Mouse (Mus musculus): ENCODE data around the gene Nrxn2. TPM values are rescaled to one million over a fixed set of nuclear protein-coding genes. Genes with fewer than 3 reads are reported as not detected.

Nrxn2 gene
- total and polyA plus RNA-seq, 2 experiments from 2014 or later, result 49.4 to 256 TPM

- H3K36me3 ChIP-seq (ENCODE audit: insufficient read depth), result peaks cover 4% of the 10 kb centered on the region
- H3K9ac ChIP-seq, result no peak overlapping the region
- H3K4me3 ChIP-seq (ENCODE audit: low read depth, low read length), result no peak overlapping the region
- H3K4me1 ChIP-seq (ENCODE audit: insufficient read depth), result peaks cover 3% of the 10 kb centered on the region; the same call in 1 of the 2 replicates
- no peak for TF ChIP-seq CTCF (IDR thresholded peaks at IDR 0.05; ENCODE audit: low read depth)
- no peaks in the 10 kb centered on the region for H3K9me3 ChIP-seq (ENCODE audit: low read length)
- no peaks in the 10 kb centered on the region for H3K27me3 ChIP-seq (ENCODE audit: insufficient read depth, low read length)
- DNase-seq (no peak), ATAC-seq (peak; percentile 53)
- peak overlapping the region; percentile 50 for H3K27ac ChIP-seq (ENCODE audit: low read depth, low read length)
- no peak overlapping the region for H3K4me2 ChIP-seq (ENCODE audit: low read depth)
- 29% methylated on average over 5 of the region's 5 CpGs for WGBS
These were observed 46.6 kb downstream of the Nrxn2 start for GRCm38 (mm10) chr19:6465090-6465489.

GRCm38 (mm10) chr19:6466945-6467344 lies 48.4 kb downstream of the Nrxn2 start:
- no peak for ATAC-seq
- Histone ChIP-seq H3K9ac (no peak overlapping the region), H3K4me2 (ENCODE audit: low read depth) (no peak overlapping the region), H3K27ac (ENCODE audit: low read depth, low read length) (no peak overlapping the region), H3K9me3 (ENCODE audit: low read length) (no peaks in the 10 kb centered on the region), H3K36me3 (ENCODE audit: insufficient read depth) (peaks cover 7% of the 10 kb centered on the region; the same call in 1 of the 2 replicates), H3K4me1 (ENCODE audit: insufficient read depth) (peaks cover 3% of the 10 kb centered on the region; the same call in 1 of the 2 replicates), H3K27me3 (ENCODE audit: insufficient read depth, low read length) (no peaks in the 10 kb centered on the region), H3K4me3 (ENCODE audit: low read depth, low read length) (no peak overlapping the region)
- DNase-seq, result no peak
- TF ChIP-seq CTCF (IDR thresholded peaks at IDR 0.05; ENCODE audit: low read depth), result peak; percentile 32; the same call in 1 of the 2 replicates
- WGBS, result 78% methylated on average over 3 of the region's 3 CpGs

- Histone ChIP-seq H3K9me3 (ENCODE audit: low read length) (no peaks in the 10 kb centered on the region), H3K27me3 (ENCODE audit: insufficient read depth, low read length) (no peaks in the 10 kb centered on the region), H3K4me3 (ENCODE audit: low read depth, low read length) (no peak overlapping the region), H3K36me3 (ENCODE audit: insufficient read depth) (peaks cover 13% of the 10 kb centered on the region; the same call in 1 of the 2 replicates), H3K4me2 (ENCODE audit: low read depth) (no peak overlapping the region), H3K4me1 (ENCODE audit: insufficient read depth) (peaks cover 3% of the 10 kb centered on the region; the same call in 1 of the 2 replicates), H3K9ac (no peak overlapping the region), H3K27ac (ENCODE audit: low read depth, low read length) (no peak overlapping the region)
- DNase-seq, result no peak
- no peak for ATAC-seq
- 87% methylated on average over 15 of the region's 15 CpGs for WGBS
- no peak for TF ChIP-seq CTCF (IDR thresholded peaks at IDR 0.05; ENCODE audit: low read depth)
These were observed 48.9 kb downstream of the Nrxn2 start for GRCm38 (mm10) chr19:6467374-6467979.

DNA sequence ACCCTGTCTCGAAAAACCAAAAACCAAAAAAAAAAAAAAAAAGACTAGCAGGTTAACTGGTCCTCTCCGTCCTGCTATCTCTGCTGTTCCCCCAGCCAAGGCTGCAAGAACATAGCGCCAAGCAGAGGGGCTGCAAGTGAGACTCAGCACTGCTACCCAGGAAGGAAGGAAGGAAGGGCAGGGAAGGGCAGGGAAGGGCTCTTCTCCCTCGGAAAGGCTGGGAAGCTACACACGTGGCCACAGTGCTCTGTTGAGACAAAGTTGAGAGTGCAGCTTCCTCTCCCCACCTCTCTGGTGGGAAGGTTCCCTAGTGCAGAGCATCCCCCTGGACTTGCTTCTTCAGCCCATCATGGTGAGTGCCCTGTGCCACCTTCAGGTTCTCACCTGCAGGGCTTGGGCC lies 53.1 kb downstream of the Nrxn2 start:
- H3K27me3 ChIP-seq (ENCODE audit: insufficient read depth, low read length), result no peaks in the 10 kb centered on the region
- no peak overlapping the region for H3K27ac ChIP-seq (ENCODE audit: low read depth, low read length)
- no peak overlapping the region for H3K4me2 ChIP-seq (ENCODE audit: low read depth)
- no peaks in the 10 kb centered on the region for H3K4me1 ChIP-seq (ENCODE audit: insufficient read depth)
- no peak overlapping the region for H3K4me3 ChIP-seq (ENCODE audit: low read depth, low read length)
- H3K36me3 ChIP-seq (ENCODE audit: insufficient read depth), result peaks cover 44% of the 10 kb centered on the region
- WGBS, result 78% methylated on average over 4 of the region's 5 CpGs
- TF ChIP-seq CTCF (IDR thresholded peaks at IDR 0.05; ENCODE audit: low read depth), result no peak
- DNase-seq (no peak), ATAC-seq (no peak)
- no peak overlapping the region for H3K9ac ChIP-seq
- no peaks in the 10 kb centered on the region for H3K9me3 ChIP-seq (ENCODE audit: low read length)

- H3K4me2 ChIP-seq (ENCODE audit: low read depth), result no peak overlapping the region
- DNase-seq (no peak), ATAC-seq (no peak)
- no peak overlapping the region for H3K9ac ChIP-seq
- no peak for TF ChIP-seq CTCF (IDR thresholded peaks at IDR 0.05; ENCODE audit: low read depth)
- H3K4me1 ChIP-seq (ENCODE audit: insufficient read depth), result no peaks in the 10 kb centered on the region
- H3K27me3 ChIP-seq (ENCODE audit: insufficient read depth, low read length), result no peaks in the 10 kb centered on the region
- no peaks in the 10 kb centered on the region for H3K9me3 ChIP-seq (ENCODE audit: low read length)
- no peak overlapping the region for H3K4me3 ChIP-seq (ENCODE audit: low read depth, low read length)
- H3K27ac ChIP-seq (ENCODE audit: low read depth, low read length), result no peak overlapping the region
- 91% methylated on average over 9 of the region's 9 CpGs for WGBS
- peaks cover 53% of the 10 kb centered on the region for H3K36me3 ChIP-seq (ENCODE audit: insufficient read depth)
These were observed 54.3 kb downstream of the Nrxn2 start for GRCm38 (mm10) chr19:6472821-6473220.

GRCm38 (mm10) chr19:6474706-6475105 lies 56.2 kb downstream of the Nrxn2 start:
- no peaks in the 10 kb centered on the region for H3K4me1 ChIP-seq (ENCODE audit: insufficient read depth)
- H3K9me3 ChIP-seq (ENCODE audit: low read length), result no peaks in the 10 kb centered on the region
- H3K4me3 ChIP-seq (ENCODE audit: low read depth, low read length), result no peak overlapping the region
- no peak for TF ChIP-seq CTCF (IDR thresholded peaks at IDR 0.05; ENCODE audit: low read depth)
- ATAC-seq (0 out of 2 replicates have a peak, but pooled peaks have one; percentile 21), DNase-seq (no peak)
- H3K27ac ChIP-seq (ENCODE audit: low read depth, low read length), result no peak overlapping the region
- H3K27me3 ChIP-seq (ENCODE audit: insufficient read depth, low read length), result no peaks in the 10 kb centered on the region
- H3K4me2 ChIP-seq (ENCODE audit: low read depth), result no peak overlapping the region
- peaks cover 61% of the 10 kb centered on the region for H3K36me3 ChIP-seq (ENCODE audit: insufficient read depth)
- 32% methylated on average over 15 of the region's 15 CpGs for WGBS
- no peak overlapping the region for H3K9ac ChIP-seq

DNA sequence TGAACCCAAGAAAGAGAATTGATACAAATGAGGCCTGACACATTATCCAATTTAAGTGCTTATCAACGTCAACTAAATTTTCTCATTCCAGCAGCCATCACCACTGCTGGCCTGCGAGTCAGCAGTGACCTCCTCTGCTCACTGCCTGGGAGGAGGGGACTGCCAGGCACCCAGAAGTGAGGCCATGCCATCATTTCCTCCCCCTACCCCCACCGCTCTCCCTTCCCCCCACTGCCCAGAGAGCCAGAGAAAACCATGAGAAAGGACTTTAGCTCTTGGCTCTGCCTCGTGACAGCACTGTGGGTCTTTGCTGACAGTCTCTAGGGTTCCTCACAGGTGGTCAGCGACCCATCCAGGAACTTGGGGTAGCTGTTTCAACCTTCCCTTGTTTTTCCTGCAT lies 56.6 kb downstream of the Nrxn2 start:
- 37% methylated on average over 5 of the region's 5 CpGs for WGBS
- Histone ChIP-seq H3K4me1 (ENCODE audit: insufficient read depth) (no peaks in the 10 kb centered on the region), H3K9ac (no peak overlapping the region), H3K36me3 (ENCODE audit: insufficient read depth) (peaks cover 64% of the 10 kb centered on the region), H3K27ac (ENCODE audit: low read depth, low read length) (no peak overlapping the region), H3K27me3 (ENCODE audit: insufficient read depth, low read length) (no peaks in the 10 kb centered on the region), H3K4me3 (ENCODE audit: low read depth, low read length) (no peak overlapping the region), H3K4me2 (ENCODE audit: low read depth) (no peak overlapping the region), H3K9me3 (ENCODE audit: low read length) (no peaks in the 10 kb centered on the region)
- peak; percentile 30; the same call in 1 of the 2 replicates for ATAC-seq
- no peak for DNase-seq
- TF ChIP-seq CTCF (IDR thresholded peaks at IDR 0.05; ENCODE audit: low read depth), result no peak
